Mouse (Mus musculus) T-helper 2 cell (primary cell): Measurements from ENCODE around the gene Msl2.

Source experiments
- in situ Hi-C: fragments of 300-600 bp; cut with MboI, MseI; formaldehyde crosslinking; loops from one replicate; pipeline ENCODE4 v1.15.1; 2025; ENCODE audit warnings: high pct_unique_total_duplicates

Msl2 gene

DNA sequence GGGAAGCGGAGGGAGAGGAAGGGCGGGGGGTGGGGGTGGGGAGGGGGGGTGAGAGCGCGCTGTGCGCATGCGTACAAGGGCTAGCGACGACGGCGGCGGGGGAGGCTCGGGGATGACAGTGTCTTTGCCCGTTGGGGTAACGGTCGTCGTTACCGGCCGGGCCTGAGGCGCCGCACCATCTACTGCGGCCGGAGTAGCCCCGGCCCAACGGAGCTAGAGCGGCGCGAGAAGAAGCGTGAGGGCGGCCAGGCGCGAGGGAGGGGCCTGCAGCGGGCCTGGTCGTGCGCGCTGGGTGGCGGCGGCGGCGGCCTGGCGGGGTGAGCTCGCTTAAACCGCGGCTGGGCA lies at the start of gene Msl2:
TSS of gene Msl2 (plus strand) at position 115 of the 345 bp plus-strand sequence.
- in situ Hi-C loops, result no loop called here

DNA sequence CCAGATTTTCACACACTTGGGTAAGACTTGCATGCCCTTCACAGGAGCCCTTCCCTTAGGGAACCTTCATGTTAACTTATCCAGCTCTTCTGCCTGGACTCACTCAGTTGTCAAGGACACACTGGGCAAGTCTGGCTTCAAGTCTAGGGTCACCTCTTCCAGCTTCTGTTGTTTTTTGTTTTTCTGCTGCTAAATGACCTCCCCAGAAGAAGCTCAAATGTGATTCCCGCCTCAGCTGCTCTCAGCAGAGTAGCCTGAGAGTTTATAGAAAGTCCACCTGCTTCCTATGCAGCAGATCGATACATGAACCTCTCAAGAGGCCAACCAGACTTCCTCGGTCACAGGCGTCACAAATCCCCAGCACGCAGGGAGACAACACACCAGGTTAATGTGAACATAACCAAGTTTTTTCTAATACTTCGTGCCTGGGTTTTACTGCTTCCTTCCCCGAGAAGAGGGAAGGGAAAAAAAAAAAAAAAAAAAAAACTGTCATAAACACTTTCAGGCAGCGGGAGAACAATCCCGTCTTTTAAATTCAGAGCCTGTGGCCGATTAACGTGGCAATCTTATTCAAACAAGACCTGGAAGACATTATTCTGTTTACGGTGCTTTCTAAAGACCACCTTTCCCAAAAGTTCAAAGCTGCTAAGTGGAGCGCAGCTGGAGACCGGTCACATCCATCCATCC lies 40.0 kb upstream of the Msl2 start:
- in situ Hi-C loops, result loop anchor here (10.0 kb wide), 1 partner anchor 489 kb away; the partner anchor contains the start of gene Nck1

DNA sequence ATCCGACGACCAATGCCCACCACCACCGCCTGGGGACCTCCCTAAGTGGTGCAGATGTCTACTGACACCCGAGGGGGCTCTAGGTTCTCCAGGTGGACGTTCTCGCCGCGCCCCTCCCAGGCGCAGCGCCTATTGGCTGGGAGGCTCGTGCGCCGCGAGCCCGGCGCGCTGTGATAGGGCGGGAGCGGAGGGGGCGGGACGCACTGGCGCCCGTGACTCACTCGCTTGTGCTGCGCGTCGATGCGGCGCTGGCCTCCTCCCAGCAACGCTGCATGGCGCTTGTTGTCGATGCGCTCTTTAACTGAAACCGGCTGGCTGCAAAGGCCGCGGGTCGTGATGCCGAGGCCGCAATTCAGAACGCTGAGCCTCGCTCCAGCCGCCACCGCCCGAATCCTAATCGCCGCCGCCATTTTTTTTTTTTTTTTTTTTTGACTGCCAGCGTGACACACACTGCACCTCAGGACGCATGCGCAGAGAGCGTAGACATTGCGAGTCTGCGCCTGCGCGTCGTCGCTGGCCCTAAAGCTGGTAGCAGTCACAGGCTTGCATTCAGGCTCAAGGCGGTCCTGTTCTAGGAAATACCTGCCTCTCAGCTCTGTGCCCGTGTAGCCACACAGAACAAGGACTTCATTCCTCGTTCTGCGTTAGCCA lies 39.3 kb upstream of the Msl2 start, which contains the start of gene Pccb:
TSS of gene Pccb (minus strand) at position 451 of the 651 bp plus-strand sequence.
- in situ Hi-C loops, result loop anchor here (10.0 kb wide), 1 partner anchor 490 kb away; the partner anchor contains the start of gene Nck1

DNA sequence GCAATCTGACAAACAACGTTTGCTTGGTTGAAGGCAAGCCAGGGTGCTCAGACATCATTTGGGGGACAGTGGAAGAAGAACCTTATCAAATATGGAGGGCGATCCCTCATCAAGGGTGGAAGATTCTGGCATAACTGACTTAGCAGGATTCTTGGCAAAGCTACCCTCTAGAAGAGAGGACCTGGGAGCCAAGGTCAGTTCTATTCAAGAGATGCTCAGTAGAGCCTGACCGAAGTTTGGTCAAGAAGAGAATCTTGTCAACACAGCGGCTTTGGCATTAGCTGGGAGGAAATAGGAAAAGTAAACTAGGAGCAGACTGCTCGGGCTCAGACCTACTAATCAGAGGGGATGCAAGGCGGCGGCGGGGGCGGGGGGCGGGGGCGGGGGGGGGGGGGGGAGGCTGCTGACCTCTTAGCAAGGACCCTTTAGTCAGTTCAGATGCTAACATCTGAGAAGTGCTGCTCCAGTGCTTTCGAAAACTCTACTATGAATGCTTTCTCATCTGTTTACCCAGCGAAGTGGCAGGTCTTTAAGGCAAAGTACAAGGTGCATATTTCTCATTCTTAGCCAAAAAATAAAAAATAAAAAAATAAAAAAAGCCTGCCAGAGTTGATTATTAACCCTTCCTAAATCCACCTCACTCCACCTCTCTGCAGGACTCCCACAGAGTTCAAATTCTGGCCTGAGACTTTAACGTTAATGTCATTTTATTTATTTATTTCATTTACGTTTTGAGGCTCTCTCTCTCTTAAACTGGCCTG lies 37.9 kb upstream of the Msl2 start:
- in situ Hi-C loops, result loop anchor here (10.0 kb wide), 1 partner anchor 491 kb away; the partner anchor contains the start of gene Nck1

DNA sequence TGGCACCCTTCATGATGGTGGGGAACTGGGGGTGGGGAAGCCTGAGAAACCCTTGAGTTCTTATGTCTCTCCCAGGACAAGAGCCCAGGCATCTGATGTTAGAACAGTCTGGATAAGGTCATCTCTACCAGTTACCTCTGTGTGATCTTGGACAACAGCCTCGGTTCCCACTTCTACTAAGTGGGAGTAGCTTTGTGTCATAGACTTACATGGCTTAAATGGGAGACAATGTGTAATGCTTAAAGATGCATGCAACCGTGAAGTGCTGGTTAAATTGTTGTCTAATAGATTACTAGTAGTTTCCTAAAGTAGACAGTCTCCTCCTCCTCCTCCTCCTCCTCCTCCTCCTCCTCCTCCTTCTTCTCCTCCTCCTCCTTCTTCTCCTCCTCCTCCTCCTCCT lies 37.0 kb upstream of the Msl2 start:
- in situ Hi-C loops, result loop anchor here (10.0 kb wide), 1 partner anchor 492 kb away; the partner anchor contains the start of gene Nck1

DNA sequence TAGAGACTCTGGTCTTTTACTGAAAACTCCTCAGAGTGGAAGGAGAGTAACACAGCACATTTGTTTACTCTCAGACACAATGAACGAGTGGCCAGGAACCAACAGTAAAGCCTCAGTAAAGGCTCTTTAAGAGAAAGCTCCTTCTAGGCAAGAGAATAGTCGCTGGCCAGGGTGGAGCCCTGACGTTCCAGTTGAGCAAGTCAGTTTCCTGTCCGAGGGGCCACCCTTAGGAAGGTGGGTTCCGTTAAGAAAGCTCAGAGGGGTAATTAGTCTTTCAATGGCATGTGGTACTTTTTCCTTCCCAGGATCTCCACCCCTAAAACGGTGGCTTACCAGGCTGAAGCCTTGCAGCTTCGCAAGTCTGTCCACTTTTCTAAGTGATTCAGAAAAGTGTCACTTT lies 36.5 kb upstream of the Msl2 start:
- in situ Hi-C loops, result loop anchor here (10.0 kb wide), 1 partner anchor 493 kb away; the partner anchor contains the start of gene Nck1

DNA sequence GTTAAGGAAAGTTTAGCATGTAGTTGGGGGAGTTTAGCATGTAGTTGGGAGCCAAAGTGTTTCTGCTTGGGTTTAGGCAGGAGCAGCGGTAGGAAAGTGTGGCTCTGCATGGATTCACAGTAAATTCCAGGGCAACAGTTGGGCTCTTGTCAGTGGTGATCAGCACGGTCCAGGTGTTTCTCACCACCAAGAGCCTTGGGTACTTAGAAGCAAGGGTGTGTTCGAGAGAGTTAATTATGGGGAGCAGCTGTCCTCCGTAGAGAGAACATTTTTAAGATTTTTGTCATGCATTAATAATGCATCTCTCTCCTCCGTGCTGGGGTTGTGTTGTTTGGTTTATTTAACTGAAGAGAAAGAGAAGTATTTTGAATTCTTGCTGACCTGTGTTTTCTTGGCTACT lies 35.3 kb upstream of the Msl2 start:
- in situ Hi-C loops, result loop anchor here (10.0 kb wide), 1 partner anchor 494 kb away; the partner anchor contains the start of gene Nck1

DNA sequence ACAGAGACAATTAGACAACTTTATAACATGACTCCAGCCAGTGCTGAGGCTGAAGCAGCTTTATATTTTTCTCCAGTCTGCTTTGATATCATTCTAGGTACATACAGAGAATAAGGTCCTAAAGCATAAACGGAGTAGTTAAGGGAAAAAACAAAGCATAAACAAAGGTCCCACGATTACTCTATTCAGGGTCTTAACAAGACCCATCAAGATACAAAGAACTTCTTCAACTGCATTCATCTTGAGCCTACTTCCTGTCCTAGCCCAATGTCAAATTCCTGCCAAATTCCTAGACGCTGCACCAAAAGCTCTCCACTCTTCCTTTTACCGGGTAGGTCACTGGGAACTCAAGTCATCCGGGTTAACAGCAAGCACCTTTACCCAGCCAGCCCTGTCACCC lies 32.4 kb upstream of the Msl2 start:
- in situ Hi-C loops, result no loop called here

DNA sequence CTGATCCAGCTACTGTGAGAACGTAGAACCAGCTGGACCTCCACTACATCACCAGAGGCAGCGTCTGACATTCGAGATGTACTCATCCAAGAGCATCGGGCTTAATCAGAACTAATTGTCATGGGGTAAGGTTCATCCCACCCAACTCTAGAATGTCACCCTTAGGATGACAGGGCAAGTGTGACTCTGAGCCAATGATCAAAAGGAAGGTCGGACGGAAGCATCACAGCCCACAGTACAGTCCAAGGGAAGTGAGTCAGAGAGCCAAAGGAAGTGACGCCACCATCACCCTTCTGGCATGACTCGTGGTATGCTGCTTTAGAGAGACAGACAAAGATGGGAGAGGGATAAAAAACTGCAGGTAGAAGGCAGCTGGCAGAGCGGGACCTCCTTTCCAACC lies 31.7 kb upstream of the Msl2 start:
- in situ Hi-C loops, result no loop called here

DNA sequence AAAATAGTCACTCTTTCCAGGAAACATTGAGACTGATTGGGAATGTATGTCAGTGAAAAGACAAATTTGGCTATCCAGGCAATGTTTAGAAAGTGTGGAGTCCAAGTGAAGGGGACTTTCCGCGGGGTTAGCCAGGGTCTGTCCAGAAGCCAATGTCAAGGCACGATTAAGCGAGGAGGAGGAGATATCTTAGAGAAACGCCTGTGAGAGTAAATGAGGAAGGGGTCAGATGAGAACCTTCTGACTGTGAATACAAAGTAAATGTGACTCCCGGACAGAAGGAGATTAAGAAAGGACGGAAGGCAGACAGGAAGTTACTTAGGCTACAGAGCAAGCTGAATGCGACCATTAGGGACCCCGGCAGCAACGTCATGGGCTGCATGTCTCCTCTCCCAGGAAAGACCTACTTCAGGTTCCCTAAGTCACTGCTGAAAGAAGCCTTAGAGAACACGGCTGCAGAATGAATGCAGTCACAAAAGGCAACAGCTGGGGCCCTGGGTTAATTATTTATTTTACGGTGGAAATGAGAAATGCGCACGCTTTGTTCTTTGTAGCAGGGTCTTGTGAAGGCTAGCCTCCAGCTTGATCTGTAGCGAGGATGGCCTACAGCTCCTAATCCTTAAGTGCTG lies 28.1 kb upstream of the Msl2 start:
- in situ Hi-C loops, result no loop called here

DNA sequence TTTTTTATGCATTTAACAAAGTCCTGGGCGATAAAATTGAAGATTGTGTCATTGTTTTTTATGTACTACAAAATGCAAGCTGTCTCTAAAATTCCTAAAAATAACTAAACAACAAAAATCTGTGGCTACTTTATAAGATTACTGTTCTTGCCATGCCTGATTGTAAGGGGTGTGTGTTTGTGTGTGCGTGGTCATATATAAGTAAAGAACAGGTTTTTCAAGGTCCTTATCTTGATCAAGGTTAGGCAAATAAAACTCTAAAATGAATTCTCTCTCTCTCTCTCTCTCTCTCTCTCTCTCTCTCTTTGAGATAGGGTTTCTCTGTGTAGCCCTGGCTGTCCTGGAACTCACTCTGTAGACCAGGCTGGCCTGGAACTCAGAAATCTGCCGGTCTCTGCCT lies 21.9 kb upstream of the Msl2 start:
- in situ Hi-C loops, result no loop called here

DNA sequence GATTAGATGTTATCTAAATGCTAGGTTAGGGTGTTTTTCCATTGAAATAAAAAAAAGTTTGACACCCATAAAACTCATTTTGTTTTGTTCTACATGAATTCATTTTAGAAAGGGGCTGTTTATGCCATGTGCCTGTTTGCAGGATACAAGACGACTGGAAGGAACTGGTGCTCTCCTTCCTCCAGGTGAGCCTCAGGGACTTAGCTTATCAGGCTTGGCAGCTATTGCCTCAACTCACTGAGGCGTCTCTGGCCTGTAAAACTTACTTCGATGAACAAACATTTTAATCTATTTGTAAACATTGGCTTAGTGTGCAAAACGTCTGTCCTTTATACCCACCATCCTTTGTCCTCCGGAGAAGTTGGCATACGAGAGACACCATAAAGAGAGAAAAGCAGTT lies 21.2 kb upstream of the Msl2 start:
- in situ Hi-C loops, result no loop called here

DNA sequence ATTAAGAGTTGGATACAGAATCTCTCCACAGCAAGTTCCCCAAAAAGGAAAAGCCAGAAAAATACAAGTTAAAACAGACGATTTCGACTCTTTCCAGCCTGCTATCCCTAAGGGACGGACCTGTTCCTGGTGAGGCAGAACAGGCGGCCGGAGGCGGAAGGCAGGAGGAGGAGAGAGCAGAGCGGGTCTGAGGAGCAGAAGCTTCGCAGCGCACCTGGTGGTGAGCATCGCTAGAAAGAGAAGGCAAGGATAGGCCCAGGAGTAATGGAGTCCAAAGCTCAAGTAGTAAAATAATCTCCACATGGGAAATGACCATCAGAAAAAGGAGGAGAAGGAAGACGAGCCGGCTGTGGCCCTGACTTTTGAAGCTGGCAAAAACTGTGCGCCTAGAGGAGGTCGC lies 20.6 kb upstream of the Msl2 start:
- in situ Hi-C loops, result no loop called here

DNA sequence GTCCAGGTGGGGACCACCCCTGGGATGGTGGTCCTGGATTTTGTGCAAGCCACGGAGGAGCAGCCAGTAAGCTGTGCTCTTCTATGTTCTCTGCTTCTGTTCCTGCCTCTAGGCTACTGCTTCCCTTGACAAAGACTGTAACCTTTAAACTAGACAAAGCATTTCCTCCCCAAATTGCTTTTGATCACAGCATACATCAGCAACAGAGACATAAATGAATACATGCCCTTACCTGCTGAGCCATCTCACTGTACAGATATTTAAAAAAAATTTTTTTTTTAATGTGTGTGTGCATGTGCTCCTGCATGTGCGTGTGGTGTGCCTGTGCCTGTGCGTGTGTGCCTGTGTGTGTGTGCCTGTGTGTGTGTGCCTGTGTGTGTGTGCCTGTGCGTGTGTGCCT lies 16.7 kb upstream of the Msl2 start:
- in situ Hi-C loops, result no loop called here

DNA sequence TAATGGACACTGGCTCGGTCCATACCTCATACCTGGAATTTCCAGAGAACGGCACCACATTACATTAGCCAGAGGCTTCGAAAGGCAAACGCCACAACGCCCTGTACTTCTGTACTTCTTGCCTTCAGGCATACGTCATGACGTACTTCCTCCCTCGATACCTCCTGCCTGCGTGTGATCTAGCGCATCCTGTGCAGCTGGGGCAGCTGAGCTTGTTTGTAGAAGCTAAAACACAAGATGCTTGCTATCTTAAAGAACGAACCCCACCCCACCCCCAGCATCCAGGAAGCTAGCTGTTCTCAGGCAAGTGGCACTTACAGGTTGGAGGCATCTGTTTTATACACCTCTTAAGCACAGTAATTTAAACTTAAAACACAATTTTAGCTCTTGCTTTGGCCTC lies 12.9 kb upstream of the Msl2 start:
- in situ Hi-C loops, result no loop called here

DNA sequence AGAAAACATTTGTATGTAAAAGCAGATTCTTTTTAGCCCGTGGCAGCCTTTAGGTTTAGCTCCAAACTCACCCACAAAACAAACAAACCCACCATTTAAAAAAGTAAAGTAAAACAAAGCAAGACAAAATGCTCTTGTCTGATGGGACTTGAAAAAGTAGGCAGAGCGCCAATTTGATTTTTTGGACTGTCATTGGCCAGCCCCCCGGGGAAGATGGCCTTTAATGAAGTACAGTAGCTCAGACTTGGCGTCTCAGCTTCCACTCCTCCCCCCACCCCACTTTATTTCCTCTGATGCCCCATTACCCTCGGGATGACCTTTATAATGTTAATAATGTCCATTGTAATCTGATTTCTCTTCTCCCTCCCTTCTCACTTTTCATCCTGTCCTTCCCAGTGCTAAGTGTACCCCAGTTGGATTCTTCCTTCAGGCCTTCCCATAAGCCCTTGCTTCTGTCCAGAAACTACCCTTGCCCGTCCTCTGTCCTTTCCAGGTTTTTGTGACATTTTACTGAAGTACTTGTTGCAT lies 11.6 kb upstream of the Msl2 start:
- in situ Hi-C loops, result no loop called here

DNA sequence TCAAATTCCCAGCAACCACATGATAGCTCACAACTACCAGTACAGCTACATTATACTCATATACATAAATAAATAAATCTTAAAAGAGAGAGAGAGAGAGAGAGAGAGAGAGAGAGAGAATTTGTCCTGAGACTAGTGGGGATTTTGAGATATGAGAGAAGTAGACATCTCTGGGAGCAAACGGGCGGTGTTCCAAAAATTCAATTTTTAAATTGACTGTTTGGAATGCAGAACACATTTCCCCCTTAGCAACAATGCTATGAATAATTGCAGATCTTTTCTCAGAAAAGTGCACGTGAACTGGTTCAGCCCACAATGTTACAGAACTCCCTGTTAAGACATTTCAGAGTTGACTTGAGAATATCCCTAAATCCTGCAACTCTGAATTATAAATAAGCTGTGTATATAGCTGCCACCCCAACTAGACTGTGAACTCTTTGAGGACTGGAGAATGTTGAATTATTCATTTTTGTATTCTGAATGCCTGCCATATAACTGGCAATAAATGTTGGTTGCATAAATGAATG lies 8.8 kb upstream of the Msl2 start:
- in situ Hi-C loops, result no loop called here

DNA sequence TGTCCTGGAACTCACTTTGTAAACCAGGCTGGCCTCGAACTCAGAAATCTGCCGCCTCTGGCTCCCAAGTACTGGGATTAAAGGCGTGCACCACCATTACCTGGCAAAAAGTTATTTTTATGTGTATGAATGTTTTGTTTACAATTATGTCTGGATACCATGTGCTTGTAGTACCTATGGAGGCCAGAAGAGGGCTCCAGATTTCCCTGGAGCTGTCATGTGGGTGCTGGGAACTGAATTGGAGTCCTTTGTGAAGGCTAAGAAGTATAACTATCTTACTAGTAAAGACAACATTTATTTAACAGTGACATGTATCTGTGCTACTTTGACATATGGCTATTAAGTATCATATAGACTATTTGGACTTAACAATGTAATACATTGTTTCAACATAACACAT lies 4.1 kb upstream of the Msl2 start:
- in situ Hi-C loops, result no loop called here

DNA sequence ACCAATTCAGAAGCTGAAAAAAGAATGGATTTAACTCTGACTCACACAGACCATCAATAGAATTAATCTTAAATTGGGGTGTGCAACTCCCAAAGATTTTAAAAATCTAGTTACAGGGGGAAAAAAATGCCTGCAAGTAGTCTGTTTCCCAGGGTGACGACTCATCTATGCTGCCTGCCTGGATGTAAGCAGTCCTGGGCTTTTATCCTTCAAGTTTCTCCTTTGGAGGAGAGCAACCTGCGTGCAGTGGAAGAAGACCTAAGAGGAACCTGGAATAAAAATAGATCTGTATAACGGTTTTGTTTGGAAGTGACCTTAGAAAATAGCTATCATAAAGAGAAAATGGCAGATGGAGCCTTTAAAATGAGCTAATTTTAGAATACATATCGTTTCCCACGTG lies 1.4 kb upstream of the Msl2 start:
- in situ Hi-C loops, result no loop called here

DNA sequence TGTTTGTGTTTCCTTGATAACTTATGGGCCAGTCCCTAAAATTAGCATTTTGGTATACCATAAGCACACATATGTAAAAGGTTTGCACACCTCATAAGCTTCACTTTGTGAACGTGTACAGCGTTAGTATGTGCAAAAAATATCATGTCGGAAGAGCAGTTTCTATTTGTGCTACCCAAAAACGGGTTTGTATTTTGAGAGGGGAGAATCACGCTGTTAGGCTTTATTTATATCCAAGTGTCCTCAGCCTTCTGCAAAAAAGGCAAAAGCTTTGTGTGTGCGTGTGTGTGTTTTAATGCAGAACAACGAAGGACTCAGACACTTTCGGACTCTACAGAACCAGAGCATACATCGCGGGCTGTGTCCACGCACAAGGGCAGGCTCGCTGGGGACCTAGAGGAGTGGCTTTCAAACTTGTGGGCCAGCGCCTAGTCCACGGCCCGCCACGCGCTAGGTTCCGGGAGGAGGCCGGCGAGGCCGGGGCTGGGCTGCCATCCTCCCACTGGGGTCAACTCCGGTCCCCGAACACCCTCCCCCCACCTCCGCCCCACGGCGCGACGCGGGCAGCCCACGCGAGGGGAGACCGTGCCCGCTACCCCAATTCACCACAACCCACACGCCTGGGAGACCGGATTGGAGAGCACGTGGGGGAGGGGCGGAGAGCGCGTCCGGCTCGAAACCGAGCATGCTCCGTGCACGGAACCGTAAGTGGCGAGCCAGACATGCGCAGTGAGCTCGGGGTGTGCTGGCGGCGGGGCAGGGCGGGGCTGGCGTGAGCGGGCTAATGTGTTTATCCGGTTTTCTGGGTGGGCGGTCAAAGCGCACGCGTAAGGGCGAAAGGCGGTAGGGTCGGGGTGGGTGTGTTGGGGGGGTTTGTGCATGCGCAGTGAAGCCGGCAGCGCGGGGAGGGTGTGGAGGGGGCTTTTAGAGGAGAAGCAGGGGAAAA lies 587 bp upstream of the Msl2 start:
- in situ Hi-C loops, result no loop called here
